Comparison of ENCODE assay signal across 20 mouse cellular contexts in genomic region chr4:130774822-130775221, GRCm38 (mm10). TPM values are rescaled to one million over a fixed set of nuclear protein-coding genes. Genes with fewer than 3 reads are reported as not detected.
DNase-seq lines count a peak whose midpoint lies in the region; ATAC-seq and TF ChIP-seq lines count a peak whose summit lies in the region.
"Had no signal": no experiment of that assay in that cellular context is flagged by ENCODE, and none has a peak within 500 bp of the region (broad histone marks: within the 10 kb centered on the region; RNA-seq: fewer than 3 reads in every experiment).

No protein-coding gene starts in this region.

- no peak overlapping the region for H3K4me3 ChIP-seq in forebrain, postnatal 0 days (ENCODE audit: low read depth, low read length)
- H3K4me3 ChIP-seq: forebrain, embryonic 13.5 days had no signal

- TF ChIP-seq CTCF in forebrain, postnatal 0 days (IDR thresholded peaks at IDR 0.05; ENCODE audit: low read depth), result no peak

- 92% methylated on average over 4 of the region's 4 CpGs for WGBS in forebrain, postnatal 0 days

- no peaks in the 10 kb centered on the region for H3K9me3 ChIP-seq in forebrain, postnatal 0 days (ENCODE audit: low read length)
- H3K9me3 ChIP-seq: forebrain, embryonic 13.5 days had no signal

- H3K27ac ChIP-seq in forebrain, postnatal 0 days (ENCODE audit: low read depth, low read length), result no peak overlapping the region
- H3K27ac ChIP-seq: forebrain, embryonic 13.5 days; liver, embryonic 14.5 days had no signal

- H3K9ac ChIP-seq in forebrain, postnatal 0 days, result no peak overlapping the region
- H3K9ac ChIP-seq: forebrain, embryonic 13.5 days; liver, embryonic 14.5 days; lung, embryonic 14.5 days had no signal

- peak; percentile 31 to 71 for DNase-seq in thymus, adult 18-20 months
- DNase-seq in thymus, postnatal 36 days, result peak; percentile 61 to 72
- DNase-seq in forebrain, postnatal 0 days, result no peak
- no peak for DNase-seq in retina, embryonic 14.5 days (ENCODE audit: low spot score)
- DNase-seq: adrenal gland, adult 8-10 months; cerebellum, adult 11-12 months; cerebellum, postnatal 25 days; gastrocnemius, postnatal 14 days; heart, adult 11 months; kidney, adult 11 months; kidney, postnatal 4 days; lung, embryonic 14.5 days; midbrain, embryonic 14.5 days had no signal

- peaks cover 60% of the 10 kb centered on the region for H3K36me3 ChIP-seq in forebrain, postnatal 0 days (ENCODE audit: insufficient read depth)

- H3K4me2 ChIP-seq in forebrain, postnatal 0 days (ENCODE audit: low read depth), result no peak overlapping the region
- H3K4me2 ChIP-seq: forebrain, embryonic 13.5 days; heart, embryonic 11.5 days; lung, embryonic 14.5 days had no signal

- ATAC-seq in CD4-positive, CD25-positive, alpha-beta regulatory T cell, adult 4 months, result peak; percentile 47
- peak; percentile 57 for ATAC-seq in activated CD4-positive, CD25-positive, alpha-beta regulatory T cell, adult 4 months
- ATAC-seq in forebrain, postnatal 0 days, result no peak
- no peak for ATAC-seq in frontal cortex, adult (ENCODE audit: low TSS enrichment)
- ATAC-seq: forebrain, embryonic 13.5 days; hindbrain, embryonic 16.5 days had no signal

- H3K4me1 ChIP-seq in forebrain, postnatal 0 days (ENCODE audit: insufficient read depth), result no peaks in the 10 kb centered on the region

- H3K27me3 ChIP-seq in forebrain, postnatal 0 days (ENCODE audit: insufficient read depth, low read length), result no peaks in the 10 kb centered on the region
- H3K27me3 ChIP-seq: forebrain, embryonic 13.5 days had no signal

RNA-seq across cellular contexts. Expression of gene Sdc3, which starts 17.5 kb away (rescaled TPM):
- 1 to 10 TPM in 1 of 2 experiments, under 1 TPM in 1; 0.40 to 1.5 TPM for polyA plus RNA-seq in CD4-positive, CD25-positive, alpha-beta regulatory T cell, adult 4 months (2017; shearing (Covaris generic))
- polyA plus RNA-seq in activated CD4-positive, CD25-positive, alpha-beta regulatory T cell, adult 4 months (2017; shearing (Covaris generic)), result 1 to 10 TPM; 1.0 to 1.5 TPM
- 318 and 421 TPM in 2 replicates for total RNA-seq in forebrain, postnatal 0 days (2014; rRNA removed)
- 159 and 204 TPM in 2 replicates for polyA plus RNA-seq in forebrain, postnatal 0 days (2015; fragmentation: Nextera tagmentation; extraction: Ambion mirVana)

Comparison
In these comparisons a context has a peak if more than half of its experiments do, and no peak if none do; other contexts are left out.
1. ATAC-seq: peak in CD4-positive, CD25-positive, alpha-beta regulatory T cell, adult 4 months (single experiment) and activated CD4-positive, CD25-positive, alpha-beta regulatory T cell, adult 4 months (single experiment); none in forebrain, postnatal 0 days (single experiment) and frontal cortex, adult (single experiment).
2. DNase-seq: peak in thymus, adult 18-20 months (2 of 2) and thymus, postnatal 36 days (2 of 2); none in forebrain, postnatal 0 days (single experiment) and retina, embryonic 14.5 days (single experiment).
3. RNA of gene Sdc3, which starts 17.5 kb away (polyA plus RNA-seq): 159 to 204 TPM in forebrain, postnatal 0 days; 1.0 to 1.5 TPM in activated CD4-positive, CD25-positive, alpha-beta regulatory T cell, adult 4 months and 0.40 to 1.5 TPM in CD4-positive, CD25-positive, alpha-beta regulatory T cell, adult 4 months; every median in the first group is over 10 times any median in the second.